22 mouse cellular contexts compared by ENCODE assay signal in genomic region chr1:165852131-165852530, GRCm38 (mm10).
DNase-seq lines count a peak whose midpoint lies in the region; ATAC-seq lines count a peak whose summit lies in the region.
"Had no signal": no experiment of that assay in that cellular context is flagged by ENCODE, and none has a peak within 500 bp of the region (broad histone marks: within the 10 kb centered on the region; RNA-seq: fewer than 3 reads in every experiment).

No protein-coding gene starts in this region.

- H3K36me3 ChIP-seq in heart, embryonic 10.5 days: no peaks in the 10 kb centered on the region
- H3K36me3 ChIP-seq in neural tube, embryonic 11.5 days (ENCODE audit: control insufficient read depth, insufficient read depth, low read length): no peaks in the 10 kb centered on the region
- H3K36me3 ChIP-seq: embryonic facial prominence, embryonic 15.5 days; hindbrain, embryonic 10.5 days; liver, embryonic 15.5 days; stomach, embryonic 15.5 days had no signal

- H3K27me3 ChIP-seq in heart, embryonic 10.5 days (ENCODE audit: insufficient read depth, poor library complexity, severe bottlenecking): peaks cover 21% of the 10 kb centered on the region
- H3K27me3 ChIP-seq in neural tube, embryonic 11.5 days (ENCODE audit: control insufficient read depth, insufficient read depth, low read length): 0 out of 2 replicates have a peak, but pooled peaks cover 8% of the 10 kb centered on the region
- H3K27me3 ChIP-seq: stomach, embryonic 15.5 days had no signal

- H3K4me3 ChIP-seq in heart, embryonic 10.5 days: no peak overlapping the region
- no peak overlapping the region for H3K4me3 ChIP-seq in neural tube, embryonic 11.5 days (ENCODE audit: low read depth, low read length)
- H3K4me3 ChIP-seq: embryonic facial prominence, embryonic 15.5 days; hindbrain, embryonic 10.5 days; liver, embryonic 15.5 days; stomach, embryonic 15.5 days had no signal

- H3K27ac ChIP-seq in heart, embryonic 10.5 days: no peak overlapping the region
- H3K27ac ChIP-seq in neural tube, embryonic 11.5 days (ENCODE audit: low read depth, low read length): no peak overlapping the region
- H3K27ac ChIP-seq: embryonic facial prominence, embryonic 15.5 days; liver, embryonic 15.5 days; macrophage; stomach, embryonic 15.5 days had no signal

- H3K9me3 ChIP-seq in heart, embryonic 10.5 days: no peaks in the 10 kb centered on the region
- H3K9me3 ChIP-seq in neural tube, embryonic 11.5 days (ENCODE audit: control insufficient read depth, low read length): no peaks in the 10 kb centered on the region
- H3K9me3 ChIP-seq: embryonic facial prominence, embryonic 15.5 days; hindbrain, embryonic 10.5 days; liver, embryonic 15.5 days; stomach, embryonic 15.5 days had no signal

- H3K9ac ChIP-seq in neural tube, embryonic 11.5 days (ENCODE audit: low read length): no peak overlapping the region
- H3K9ac ChIP-seq: embryonic facial prominence, embryonic 15.5 days; liver, embryonic 15.5 days; stomach, embryonic 15.5 days had no signal

- DNase-seq in heart, embryonic 10.5 days (ENCODE audit: low spot score): peak; percentile 69
- no peak for DNase-seq in heart, postnatal 36 days
- no peak for DNase-seq in neural tube, embryonic 11.5 days (ENCODE audit: low spot score)
- no peak for DNase-seq in neural tube, embryonic 10.5 days (ENCODE audit: extremely low spot score, low spot score)
- DNase-seq in thymus, postnatal 4 days: peak; percentile 13
- no peak for DNase-seq in thymus, postnatal 10 days (ENCODE audit: low spot score in 2 of 2)
- DNase-seq in embryo, embryonic 9.5 days (ENCODE audit: extremely low spot score): no peak
- DNase-seq: adrenal gland, adult 8-10 months; B cell, adult 2 months; cerebellum, adult 2 months; cerebellum, postnatal 36 days; gastrocnemius, postnatal 10 days; kidney, adult 18-20 months; liver; right cerebral cortex, adult 18-20 months had no signal

- peaks cover 20% of the 10 kb centered on the region for H3K4me1 ChIP-seq in heart, embryonic 10.5 days
- H3K4me1 ChIP-seq in neural tube, embryonic 11.5 days (ENCODE audit: control insufficient read depth, insufficient read depth, low read length): no peaks in the 10 kb centered on the region
- H3K4me1 ChIP-seq: embryonic facial prominence, embryonic 15.5 days had no signal

- intact Hi-C loops in heart, postnatal 36 days (cut with DNase I): loop anchor here (2.0 to 10.0 kb wide), 3 partner anchors 71 to 303 kb away; no protein-coding TSS in a partner anchor

- 75% methylated on average over 5 of the region's 5 CpGs for WGBS in heart, embryonic 10.5 days
- 57% methylated on average over 5 of the region's 5 CpGs for WGBS in neural tube, embryonic 11.5 days

- 0 out of 2 replicates have a peak, but pooled peaks have one; percentile 46 for ATAC-seq in neural tube, embryonic 11.5 days (ENCODE audit: insufficient read depth, low FRiP score, low TSS enrichment)
- ATAC-seq: activated CD4-positive, CD25-positive, alpha-beta regulatory T cell, adult 4 months had no signal

- no peak overlapping the region for H3K4me2 ChIP-seq in neural tube, embryonic 11.5 days (ENCODE audit: low read depth)
- H3K4me2 ChIP-seq: embryonic facial prominence, embryonic 15.5 days; heart, embryonic 11.5 days; liver, embryonic 15.5 days; stomach, embryonic 15.5 days had no signal

Comparison
In these comparisons a context has a peak if more than half of its experiments do, and no peak if none do; other contexts are left out.
1. DNase-seq: peak in heart, embryonic 10.5 days (single experiment) and thymus, postnatal 4 days (single experiment); none in heart, postnatal 36 days (0 of 2), neural tube, embryonic 11.5 days (single experiment), neural tube, embryonic 10.5 days (single experiment), thymus, postnatal 10 days (0 of 2) and embryo, embryonic 9.5 days (single experiment).